In genomic region chr2:74667842-74668357, GRCm38 (mm10) we compare ENCODE assay signal across 9 mouse cellular contexts. TPM values are rescaled to one million over a fixed set of nuclear protein-coding genes. Genes with fewer than 3 reads are reported as not detected.
DNase-seq lines count a peak whose midpoint lies in the region; ATAC-seq and TF ChIP-seq lines count a peak whose summit lies in the region.
"Had no signal": no experiment of that assay in that cellular context is flagged by ENCODE, and none has a peak within 500 bp of the region (broad histone marks: within the 10 kb centered on the region; RNA-seq: fewer than 3 reads in every experiment).

TSS of gene Hoxd13 (plus strand) at chr2:74668310.

- peak within 1 kb of the TSS; percentile 77 for H3K4me2 ChIP-seq in kidney, postnatal 0 days (ENCODE audit: low read length)
- peak within 1 kb of the TSS; percentile 57 for H3K4me2 ChIP-seq in embryonic facial prominence, embryonic 12.5 days (replicated peaks)
- H3K4me2 ChIP-seq in hindbrain, embryonic 14.5 days (replicated peaks): peak within 1 kb of the TSS; percentile 35
- H3K4me2 ChIP-seq in midbrain, embryonic 14.5 days (ENCODE audit: low read length): peak within 1 kb of the TSS; percentile 45

- no peaks in the 10 kb centered on the region for H3K36me3 ChIP-seq in kidney, postnatal 0 days (ENCODE audit: insufficient read depth, low read length)
- no peaks in the 10 kb centered on the region for H3K36me3 ChIP-seq in embryonic facial prominence, embryonic 12.5 days
- no peaks in the 10 kb centered on the region for H3K36me3 ChIP-seq in hindbrain, embryonic 14.5 days (replicated peaks; ENCODE audit: control insufficient read depth, insufficient read depth)
- H3K36me3 ChIP-seq in midbrain, embryonic 14.5 days (ENCODE audit: control insufficient read depth, insufficient read depth, low read length): no peaks in the 10 kb centered on the region

- no peaks in the 10 kb centered on the region for H3K9me3 ChIP-seq in kidney, postnatal 0 days (replicated peaks; ENCODE audit: low read length)
- no peaks in the 10 kb centered on the region for H3K9me3 ChIP-seq in embryonic facial prominence, embryonic 12.5 days
- H3K9me3 ChIP-seq in hindbrain, embryonic 14.5 days (ENCODE audit: control insufficient read depth, low read length): no peaks in the 10 kb centered on the region
- H3K9me3 ChIP-seq in midbrain, embryonic 14.5 days (ENCODE audit: control insufficient read depth, low read length): no peaks in the 10 kb centered on the region

- peaks cover 13% of the 10 kb centered on the region for H3K4me1 ChIP-seq in kidney, postnatal 0 days (replicated peaks; ENCODE audit: insufficient read depth, low read length)
- peaks cover 12% of the 10 kb centered on the region for H3K4me1 ChIP-seq in embryonic facial prominence, embryonic 12.5 days
- peaks cover 4% of the 10 kb centered on the region; the same call in 1 of the 2 replicates for H3K4me1 ChIP-seq in hindbrain, embryonic 14.5 days (replicated peaks; ENCODE audit: control insufficient read depth, insufficient read depth, low read length)
- no peaks in the 10 kb centered on the region for H3K4me1 ChIP-seq in midbrain, embryonic 14.5 days (ENCODE audit: control insufficient read depth, insufficient read depth, low read length)

- no peak for TF ChIP-seq CTCF in kidney, postnatal 0 days (IDR thresholded peaks at IDR 0.05; ENCODE audit: low read depth)

- peak within 1 kb of the TSS; percentile 35; the same call in 1 of the 2 replicates for H3K9ac ChIP-seq in kidney, postnatal 0 days (ENCODE audit: low read depth, low read length)
- H3K9ac ChIP-seq in embryonic facial prominence, embryonic 12.5 days: peak within 1 kb of the TSS; percentile 19; the same call in 1 of the 2 replicates
- H3K9ac ChIP-seq in hindbrain, embryonic 14.5 days: no peak within 1 kb of the TSS
- H3K9ac ChIP-seq in midbrain, embryonic 14.5 days (replicated peaks; ENCODE audit: low read length): no peak within 1 kb of the TSS

- peak within 1 kb of the TSS; percentile 42 for H3K4me3 ChIP-seq in kidney, postnatal 0 days (replicated peaks; ENCODE audit: low read depth, low read length)
- peak within 1 kb of the TSS; percentile 31 for H3K4me3 ChIP-seq in embryonic facial prominence, embryonic 12.5 days
- H3K4me3 ChIP-seq in hindbrain, embryonic 14.5 days (replicated peaks; ENCODE audit: low read length): peak within 1 kb of the TSS; percentile 18
- peak within 1 kb of the TSS; percentile 20 for H3K4me3 ChIP-seq in midbrain, embryonic 14.5 days (replicated peaks; ENCODE audit: low read depth, low read length)

- DNase-seq in kidney, postnatal 0 days (ENCODE audit: low spot score): no peak
- no peak for DNase-seq in kidney, adult 18-20 months
- no peak for DNase-seq in hindbrain, embryonic 14.5 days (ENCODE audit: low spot score)
- DNase-seq in midbrain, embryonic 14.5 days: no peak
- DNase-seq in layer of hippocampus, adult 11-12 months (ENCODE audit: low spot score): no peak
- DNase-seq in spleen, postnatal 14 days (ENCODE audit: low spot score in 2 of 2): no peak
- no peak for DNase-seq in frontal cortex, postnatal 14 days (ENCODE audit: low spot score in 2 of 2)

- H3K27me3 ChIP-seq in kidney, postnatal 0 days (ENCODE audit: insufficient read depth, low read length): peaks cover 83% of the 10 kb centered on the region
- peaks cover 84% of the 10 kb centered on the region for H3K27me3 ChIP-seq in embryonic facial prominence, embryonic 12.5 days
- peaks cover 98% of the 10 kb centered on the region for H3K27me3 ChIP-seq in hindbrain, embryonic 14.5 days (ENCODE audit: control insufficient read depth, insufficient read depth, low read length)
- H3K27me3 ChIP-seq in midbrain, embryonic 14.5 days (ENCODE audit: control insufficient read depth, insufficient read depth, low read length): peaks cover 98% of the 10 kb centered on the region

- under 1% methylated on average over 29 of the region's 51 CpGs for WGBS in kidney, postnatal 0 days
- WGBS in embryonic facial prominence, embryonic 12.5 days: under 1% methylated on average over 31 of the region's 51 CpGs
- WGBS in hindbrain, embryonic 14.5 days: 0% methylated on average over 30 of the region's 51 CpGs
- WGBS in midbrain, embryonic 14.5 days: under 1% methylated on average over 42 of the region's 51 CpGs

- peak; percentile 49 for ATAC-seq in kidney, postnatal 0 days (replicated peaks; ENCODE audit: low FRiP score, low read depth)
- ATAC-seq in embryonic facial prominence, embryonic 12.5 days (ENCODE audit: insufficient number of reproducible peaks, insufficient read depth, low FRiP score, low TSS enrichment): no peak
- no peak for ATAC-seq in hindbrain, embryonic 14.5 days (ENCODE audit: low FRiP score)
- no peak for ATAC-seq in midbrain, embryonic 14.5 days (ENCODE audit: low FRiP score, low TSS enrichment)
- ATAC-seq: Patski had no signal

- no peak within 1 kb of the TSS for H3K27ac ChIP-seq in kidney, postnatal 0 days
- no peak within 1 kb of the TSS for H3K27ac ChIP-seq in embryonic facial prominence, embryonic 12.5 days
- H3K27ac ChIP-seq in hindbrain, embryonic 14.5 days: no peak within 1 kb of the TSS
- no peak within 1 kb of the TSS for H3K27ac ChIP-seq in midbrain, embryonic 14.5 days (replicated peaks; ENCODE audit: low read depth, low read length)

RNA-seq across cellular contexts. Expression of gene Hoxd13, which starts in this region (rescaled TPM):
- polyA plus RNA-seq in kidney, postnatal 0 days (2015; fragmentation: Nextera tagmentation; extraction: Ambion mirVana): 0.10 TPM in 1 of 2 replicates, not detected in the other
- polyA plus RNA-seq in embryonic facial prominence, embryonic 12.5 days (2016; fragmentation: Nextera tagmentation; extraction: Ambion mirVana): not detected in 2 replicates
- polyA plus RNA-seq in hindbrain, embryonic 14.5 days (2014; fragmentation: Nextera tagmentation; extraction: Ambion mirVana): 0.08 TPM in 1 of 2 replicates, not detected in the other
- 0.11 TPM in 1 of 2 replicates, not detected in the other for polyA plus RNA-seq in midbrain, embryonic 14.5 days (2014; fragmentation: Nextera tagmentation; extraction: Ambion mirVana)
- polyA plus RNA-seq: Patski had no signal

Comparison
In these comparisons a context has a peak if more than half of its experiments do, and no peak if none do; other contexts are left out.
1. Peak in ATAC-seq, H3K4me3 ChIP-seq, H3K9ac ChIP-seq and H3K4me2 ChIP-seq in kidney, postnatal 0 days; RNA of the gene not detected or under 1 TPM.